Mouse (Mus musculus) cerebellum, postnatal 14 days (tissue): ENCODE measurements around the gene Fgd1.

Experiments
- DNase-seq, 2 experiments: peaks; one replicate each; pipeline ENCODE4 v3.0.0; 2021; ENCODE audit warnings: mixed read lengths in 2 of 2

The Fgd1 gene

DNA sequence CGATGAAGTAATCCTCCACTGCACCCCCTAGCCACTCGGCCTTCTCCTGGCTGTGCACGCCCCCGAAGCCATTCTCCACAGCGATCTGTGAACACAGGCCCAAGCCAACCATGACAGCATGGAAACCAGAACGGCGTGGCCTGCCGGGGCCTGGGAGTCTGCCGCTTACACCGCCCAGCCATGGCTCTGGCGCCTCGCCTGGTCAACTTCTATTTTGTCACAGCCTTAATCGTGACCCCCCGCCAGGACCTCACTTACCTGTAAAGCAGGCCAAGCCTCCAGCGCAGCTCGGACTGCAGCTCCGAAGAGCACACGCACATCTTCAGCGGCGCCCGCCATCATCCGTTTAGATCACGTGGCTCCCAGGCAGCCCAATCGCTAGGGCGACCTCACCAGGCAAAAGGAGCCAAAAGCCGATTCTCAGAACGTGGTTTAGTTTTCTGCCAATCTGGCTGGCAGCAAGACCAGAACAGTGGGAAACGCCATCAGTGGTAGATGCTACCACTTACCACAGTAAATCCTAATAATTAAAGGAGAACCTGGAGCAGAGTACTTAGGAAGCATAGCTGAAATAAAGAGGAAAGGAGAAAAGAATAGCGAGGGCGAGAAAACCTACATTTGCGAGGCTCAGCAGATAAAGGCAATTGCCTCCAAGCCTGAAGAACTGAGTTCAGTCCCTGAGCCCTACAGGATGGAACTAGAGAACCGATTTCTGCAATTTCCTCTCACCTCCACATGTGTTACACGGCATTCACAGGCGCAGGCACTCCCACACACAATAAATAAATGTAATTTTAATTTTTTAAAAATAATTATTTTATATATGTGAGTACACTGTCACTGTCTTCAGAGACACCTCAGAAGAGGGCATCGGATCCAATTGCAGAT, 50.5 kb downstream of the Fgd1 start, which contains the start of gene Tsr2:
Tsr2 (minus strand) TSS at position 373 of the 888 bp plus-strand sequence.
- peak; percentile 83 for DNase-seq

DNA sequence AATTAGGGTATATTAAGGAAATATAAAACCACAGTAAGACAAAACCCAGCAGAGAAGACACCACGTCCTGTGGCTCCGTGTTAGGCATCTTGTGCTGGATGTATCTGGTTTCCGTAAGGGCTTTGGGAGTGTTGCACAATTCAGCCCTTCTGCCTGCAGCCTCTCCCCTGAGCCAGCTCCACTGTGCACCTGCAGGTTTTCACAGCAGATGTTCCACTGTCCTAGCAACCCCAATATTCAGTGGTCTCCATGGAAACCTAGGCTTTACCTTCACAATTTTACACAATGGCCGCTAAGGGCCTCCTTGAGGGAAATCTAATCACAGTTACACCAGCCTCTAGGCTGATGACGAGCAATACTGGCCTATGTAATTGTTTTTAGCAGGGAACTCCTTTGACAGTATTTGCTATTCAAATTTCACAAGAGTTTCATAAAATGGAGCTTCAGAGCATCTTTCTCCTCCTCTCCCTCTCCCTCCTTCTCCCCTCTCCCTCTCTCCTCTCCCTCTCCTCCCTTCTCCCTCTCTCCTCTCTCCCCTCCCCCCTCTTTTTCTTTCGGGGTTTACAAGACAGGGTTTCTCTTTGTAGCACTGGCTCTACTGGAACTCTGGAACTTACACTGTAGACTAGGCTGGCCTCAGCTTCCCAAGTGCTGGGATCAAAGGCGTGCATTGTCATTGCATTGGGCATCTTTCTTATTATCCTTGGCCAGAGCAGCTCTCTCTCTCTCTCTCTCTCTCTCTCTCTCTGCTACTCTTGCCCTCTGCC, 61.5 kb downstream of the Fgd1 start:
- no peak for DNase-seq

DNA sequence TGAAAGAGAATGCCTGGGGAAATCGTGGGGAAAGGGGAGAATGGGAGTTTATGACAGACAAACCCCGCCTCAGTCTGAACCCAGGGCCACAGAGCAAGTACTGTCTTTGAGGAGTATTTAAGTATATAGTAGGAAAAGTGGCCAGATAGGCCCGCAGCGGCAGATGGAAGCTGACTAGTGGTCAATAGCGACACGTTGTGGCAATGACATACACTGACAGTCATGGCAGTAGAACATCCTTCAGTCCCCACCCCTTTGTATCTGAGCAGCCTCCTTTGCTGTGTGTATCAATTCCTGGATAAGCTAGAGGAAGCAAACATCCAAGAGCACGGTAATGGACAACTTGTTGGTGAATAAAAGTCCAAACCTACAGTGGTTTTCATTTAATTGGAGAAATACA, 70.8 kb downstream of the Fgd1 start:
- DNase-seq, result peak; percentile 50 to 54

DNA sequence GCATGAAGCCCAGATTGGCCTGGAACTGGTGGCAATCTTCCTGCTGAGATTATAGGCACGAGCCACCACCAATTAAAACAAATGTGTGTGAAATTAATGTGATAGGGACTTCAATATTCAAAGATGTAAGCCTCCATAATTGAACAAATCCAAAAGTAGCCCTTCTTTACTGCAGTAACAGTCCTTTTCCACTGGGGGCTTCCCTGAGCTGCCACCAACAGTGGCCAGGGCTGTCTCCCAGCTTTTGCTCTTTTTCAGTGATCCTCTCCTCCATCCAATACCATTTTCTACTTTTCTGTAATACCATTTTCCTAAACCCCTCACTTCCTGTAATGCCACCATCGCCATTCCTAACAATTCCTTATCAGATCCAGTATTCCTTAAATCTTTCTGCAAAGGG, 71.5 kb downstream of the Fgd1 start:
- peak; percentile 12 to 18 for DNase-seq

DNA sequence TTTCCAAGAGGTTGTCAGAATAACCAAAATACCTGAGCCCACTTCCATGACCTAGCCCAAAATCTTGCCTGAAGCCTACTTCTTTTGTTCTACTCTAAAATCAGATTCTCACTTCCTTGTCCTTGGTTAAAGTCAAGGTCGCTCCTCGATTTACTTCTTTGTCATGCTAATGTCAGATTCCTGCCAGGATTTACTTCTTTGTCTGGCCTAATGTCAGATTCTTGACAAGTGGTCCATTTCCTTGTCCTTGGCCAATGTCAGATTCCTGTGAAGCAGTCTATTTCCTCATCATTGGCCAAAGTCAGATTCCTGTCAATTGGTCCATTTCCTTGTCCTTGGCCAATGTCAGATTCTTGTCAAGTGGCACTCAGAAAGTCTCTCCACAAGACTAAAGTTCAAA, 78.0 kb downstream of the Fgd1 start:
- DNase-seq, result no peak

GRCm38 (mm10) chrX:151130493-151130892, 84.5 kb downstream of the Fgd1 start:
- DNase-seq, result no peak

- peak; percentile 7 to 18 for DNase-seq
These were observed 86.8 kb downstream of the Fgd1 start for GRCm38 (mm10) chrX:151132785-151133184.
